Mouse (Mus musculus) brain, embryonic 14.5 days (tissue): ENCODE results near the gene 1810009A15Rik. TPM values are rescaled to one million over a fixed set of nuclear protein-coding genes. Genes with fewer than 3 reads are reported as not detected.
"Not testable (repeated sequence)": the region's sequence is repeated elsewhere in the genome, so short reads cannot be mapped to it uniquely, and the experiment has no call there.

ENCODE experiments used
- DNase-seq: peaks from one replicate; pipeline ENCODE4 v3.0.0-alpha.2; 2011; ENCODE audit warnings: low read depth
- CTCF ChIP-seq: fragments of 200-500 bp; IDR thresholded peaks from 2 replicates; pipeline ENCODE4 v1.5.1; 2012; ENCODE audit warnings: inconsistent platforms, mild to moderate bottlenecking, moderate library complexity, borderline replicate concordance; ENCODE audit not compliant: insufficient read depth, insufficient read length; ENCODE audit errors: extremely low read depth
- POLR2A ChIP-seq: fragments of 200-500 bp; IDR thresholded peaks from 2 replicates; pipeline ENCODE4 v1.6.1; 2012; ENCODE audit warnings: mild to moderate bottlenecking, inconsistent platforms, borderline replicate concordance; ENCODE audit not compliant: poor library complexity, insufficient read depth, insufficient read length, severe bottlenecking; ENCODE audit errors: extremely low read depth
- polyA plus RNA-seq: library from polyadenylated mRNA; depleted of rRNA; stranded (reverse); fragments of >200 nt; gene quantifications from 2 replicates; pipeline ENCODE4 v1.2.3, GENCODE M21; 2012

The 1810009A15Rik gene
- polyA plus RNA-seq, 1 experiment, result 43.0 TPM

DNA sequence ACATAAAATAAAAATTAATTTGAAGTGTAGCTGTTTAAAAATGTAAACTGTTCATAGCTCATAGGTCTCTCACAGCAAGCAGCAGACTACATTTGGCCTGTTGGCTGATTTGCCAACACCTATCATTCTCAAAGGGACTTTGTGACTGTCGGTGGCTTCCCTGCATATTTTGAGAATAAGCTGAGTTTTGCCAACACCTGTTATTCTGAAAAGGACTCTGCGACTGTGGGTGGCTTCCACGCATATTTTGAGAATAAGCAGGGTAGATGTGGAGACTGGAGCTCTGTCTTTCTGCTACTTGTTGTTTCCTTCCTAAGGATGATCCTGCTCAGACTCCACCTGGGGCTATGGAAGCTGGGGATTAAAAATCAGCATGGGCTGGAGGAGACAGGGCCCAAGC, 35.5 kb upstream of the 1810009A15Rik start:
- no peak for DNase-seq
- TF ChIP-seq POLR2A, result no peak
- no peak for TF ChIP-seq CTCF

DNA sequence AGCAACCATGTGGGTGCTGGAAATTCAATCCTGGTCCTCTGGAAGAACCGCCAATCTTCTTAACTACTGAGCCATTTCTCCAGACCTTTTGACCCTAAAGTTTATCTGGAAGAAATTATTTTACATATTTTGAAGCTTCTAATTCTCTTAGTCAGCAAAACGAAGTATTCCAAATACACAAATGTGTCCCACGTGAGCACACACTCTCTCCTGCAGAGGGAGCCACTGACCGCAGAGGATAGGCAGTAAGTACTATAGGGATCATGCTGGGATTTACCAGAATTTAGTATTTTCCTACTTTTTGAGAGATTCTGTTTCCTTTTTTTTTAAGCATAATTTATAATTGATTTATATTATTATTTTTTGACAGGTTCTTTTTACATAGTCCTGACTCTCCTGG, 31.0 kb upstream of the 1810009A15Rik start:
- peak; percentile 58 for DNase-seq
- no peak for TF ChIP-seq POLR2A
- peak; percentile 60; the same call in 1 of the 2 replicates for TF ChIP-seq CTCF

DNA sequence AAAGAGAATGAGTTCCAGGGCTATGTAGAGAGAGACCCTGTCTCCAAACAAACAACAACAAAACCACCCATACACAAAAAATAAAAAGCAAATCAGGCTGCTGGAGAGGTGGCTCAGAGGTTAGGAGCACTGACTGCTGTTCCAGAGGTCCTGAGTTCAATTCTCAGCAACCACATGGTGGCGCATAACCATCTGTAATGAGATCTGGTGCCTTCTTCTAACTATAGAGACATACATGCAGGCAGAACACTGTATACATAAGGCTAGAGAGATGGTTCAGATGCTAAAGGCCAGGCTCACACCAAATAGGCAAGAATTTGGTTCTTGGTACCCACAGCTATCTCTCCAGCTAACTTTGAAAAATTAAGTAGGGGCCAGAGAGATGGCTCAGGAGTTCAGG, 29.6 kb upstream of the 1810009A15Rik start:
- peak; percentile 39 for DNase-seq
- TF ChIP-seq CTCF (peak; percentile 29; the same call in 1 of the 2 replicates), POLR2A (no peak)

DNA sequence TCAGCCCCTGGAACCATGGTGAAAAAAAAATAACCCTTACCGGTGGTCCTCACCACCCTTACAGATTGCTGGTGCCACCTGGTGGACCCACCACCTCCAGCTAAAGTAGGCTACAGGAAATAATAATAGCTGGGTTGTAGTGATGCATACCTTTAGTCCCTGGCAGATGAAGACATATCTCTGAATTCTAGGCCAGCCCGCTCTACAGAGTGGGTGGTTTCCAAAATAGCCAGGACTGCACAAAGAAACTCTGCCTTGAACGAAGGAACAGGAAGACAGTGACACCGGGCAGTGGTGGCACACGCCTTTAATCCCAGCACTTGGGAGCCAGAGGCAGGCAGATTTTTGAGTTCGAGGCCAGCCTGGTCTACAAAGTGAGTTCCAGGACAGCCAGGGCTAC, 24.4 kb upstream of the 1810009A15Rik start:
- DNase-seq, result no peak
- TF ChIP-seq CTCF (no peak), POLR2A (no peak)

DNA sequence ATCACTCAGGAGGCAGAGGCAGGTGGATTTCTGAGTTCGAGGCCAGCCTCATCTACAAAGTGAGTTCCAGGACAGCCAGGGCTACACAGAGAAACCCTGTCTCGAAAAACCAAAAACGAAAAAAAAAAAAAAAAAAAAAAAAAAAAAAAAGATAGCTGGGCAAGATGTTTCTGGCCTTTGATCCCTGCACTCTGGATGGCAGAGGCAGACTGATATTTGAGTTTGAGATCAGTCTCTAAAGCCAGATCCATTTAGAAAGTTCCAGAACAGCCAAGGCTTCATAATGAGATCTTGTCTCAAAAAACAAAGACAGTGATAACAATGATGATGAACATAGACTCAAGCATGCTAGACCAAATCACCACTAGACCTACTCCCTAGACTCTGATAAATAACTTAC, 18.3 kb upstream of the 1810009A15Rik start:
- not testable (repeated sequence) for DNase-seq

DNA sequence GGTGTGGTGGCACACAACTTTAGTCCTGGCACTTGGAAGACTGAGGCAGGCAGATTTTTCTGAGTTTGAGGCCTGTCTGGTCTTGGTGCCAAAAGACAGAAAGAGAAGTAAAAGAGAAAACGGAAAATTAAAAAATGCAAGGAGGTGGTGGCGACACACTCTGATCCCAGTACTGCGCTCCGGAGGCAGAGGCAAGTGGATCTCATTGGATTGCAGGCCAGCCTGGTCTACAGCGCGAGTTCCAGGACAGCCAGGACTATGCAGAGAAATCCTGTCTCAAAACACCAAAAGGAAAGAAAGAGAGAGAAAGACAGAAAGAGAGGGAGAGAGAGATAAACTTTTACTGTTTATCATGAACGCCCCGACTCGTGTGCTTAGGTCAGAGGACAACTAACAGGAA, 17.8 kb upstream of the 1810009A15Rik start:
- no peak for DNase-seq
- no peak for TF ChIP-seq POLR2A
- no peak for TF ChIP-seq CTCF

DNA sequence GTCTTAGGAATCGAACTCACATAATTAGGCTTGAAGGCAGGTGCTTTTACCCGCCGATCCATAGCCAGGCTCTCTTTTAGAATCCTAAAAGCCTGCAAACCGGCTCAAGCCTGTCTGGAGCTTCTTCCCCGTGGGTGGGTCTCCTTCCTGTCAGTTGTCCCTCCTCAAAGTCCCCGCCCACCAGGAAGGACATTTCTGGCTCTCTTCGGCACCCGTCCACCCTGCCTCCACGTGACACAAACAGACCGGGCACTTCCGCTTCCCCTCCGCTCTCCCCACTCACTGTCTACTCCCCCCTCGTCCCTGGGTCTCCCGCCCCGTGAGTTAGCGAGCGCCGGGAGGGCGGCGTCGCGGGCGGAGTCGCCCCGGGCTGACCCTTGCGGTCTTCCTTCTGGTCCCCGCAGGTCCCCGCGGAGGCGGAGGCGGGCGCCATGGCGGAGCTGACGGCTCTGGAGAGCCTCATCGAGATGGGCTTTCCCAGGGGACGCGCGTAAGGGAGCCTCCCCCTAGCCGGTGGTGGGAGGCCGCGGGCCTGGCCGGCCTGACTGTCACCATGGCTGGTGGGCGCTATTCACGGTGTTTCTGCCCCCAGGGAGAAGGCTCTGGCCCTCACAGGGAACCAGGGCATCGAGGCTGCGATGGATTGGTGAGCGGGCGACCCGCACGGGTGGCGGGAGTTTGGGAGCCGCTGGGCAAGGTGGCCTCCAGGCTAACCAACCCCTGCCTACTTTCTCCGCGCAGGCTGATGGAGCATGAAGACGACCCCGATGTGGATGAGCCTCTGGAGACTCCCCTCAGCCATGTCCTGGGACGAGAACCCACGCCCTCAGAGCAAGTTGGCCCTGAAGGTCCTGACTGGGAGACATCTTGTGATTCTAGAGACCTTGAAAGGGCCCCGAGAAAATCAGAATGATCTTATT, 17.1 kb upstream of the 1810009A15Rik start, which contains the start of gene Ubxn1:
Ubxn1 (plus strand) TSS at position 230 of the 920 bp plus-strand sequence.
- TF ChIP-seq POLR2A (no peak; the same call in 1 of the 2 replicates), CTCF (no peak)
- DNase-seq, result peak; percentile 99

DNA sequence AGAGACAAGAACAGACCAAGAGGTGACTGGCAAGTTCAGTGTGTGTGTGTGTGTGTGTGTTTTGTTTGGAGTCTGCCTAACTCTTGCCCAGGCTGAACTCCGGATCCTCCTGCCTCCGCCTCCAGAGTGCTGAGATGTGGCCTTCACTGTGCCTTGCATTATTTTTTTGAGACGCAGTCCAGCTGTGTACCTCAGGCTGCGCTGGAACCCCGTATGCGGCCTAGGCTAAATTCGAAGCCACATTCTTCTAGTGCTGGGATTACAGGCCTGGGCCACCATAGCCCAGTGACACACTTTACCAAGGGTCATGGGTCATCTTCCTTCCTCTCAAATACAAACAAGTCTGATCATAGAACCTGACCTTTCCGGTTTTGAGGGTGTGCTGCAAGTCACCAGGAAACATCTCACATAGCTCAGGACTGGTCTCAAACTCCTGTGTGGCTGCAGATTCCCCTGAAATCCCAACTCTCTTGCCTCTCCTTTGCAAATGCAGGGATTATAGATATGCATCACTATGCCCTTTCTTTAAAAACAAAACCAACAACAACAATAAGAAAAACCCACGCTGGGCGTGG, 16.3 kb upstream of the 1810009A15Rik start:
- no peak for DNase-seq

DNA sequence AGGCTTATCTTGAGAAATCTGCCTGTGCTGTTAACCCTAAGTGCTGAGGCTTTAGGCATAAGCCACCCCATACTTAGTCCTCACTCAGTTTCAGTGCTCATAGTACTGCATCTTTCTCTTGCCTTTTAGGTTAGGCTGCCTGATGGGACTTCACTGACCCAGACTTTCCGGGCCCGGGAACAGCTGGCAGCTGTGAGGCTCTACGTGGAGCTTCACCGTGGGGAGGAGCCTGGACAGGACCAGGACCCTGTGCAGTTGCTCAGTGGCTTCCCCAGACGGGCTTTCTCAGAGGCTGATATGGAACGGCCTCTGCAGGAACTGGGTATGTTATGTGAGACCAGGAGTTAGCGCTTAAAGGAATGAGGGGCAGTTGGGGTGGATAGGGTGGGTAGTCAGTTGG, 13.6 kb upstream of the 1810009A15Rik start:
- no peak for DNase-seq
- TF ChIP-seq CTCF, result no peak
- TF ChIP-seq POLR2A, result no peak

More for the DNA sequence above, 16.3 kb upstream of the 1810009A15Rik start:
- TF ChIP-seq POLR2A, result no peak
- TF ChIP-seq CTCF, result no peak

DNA sequence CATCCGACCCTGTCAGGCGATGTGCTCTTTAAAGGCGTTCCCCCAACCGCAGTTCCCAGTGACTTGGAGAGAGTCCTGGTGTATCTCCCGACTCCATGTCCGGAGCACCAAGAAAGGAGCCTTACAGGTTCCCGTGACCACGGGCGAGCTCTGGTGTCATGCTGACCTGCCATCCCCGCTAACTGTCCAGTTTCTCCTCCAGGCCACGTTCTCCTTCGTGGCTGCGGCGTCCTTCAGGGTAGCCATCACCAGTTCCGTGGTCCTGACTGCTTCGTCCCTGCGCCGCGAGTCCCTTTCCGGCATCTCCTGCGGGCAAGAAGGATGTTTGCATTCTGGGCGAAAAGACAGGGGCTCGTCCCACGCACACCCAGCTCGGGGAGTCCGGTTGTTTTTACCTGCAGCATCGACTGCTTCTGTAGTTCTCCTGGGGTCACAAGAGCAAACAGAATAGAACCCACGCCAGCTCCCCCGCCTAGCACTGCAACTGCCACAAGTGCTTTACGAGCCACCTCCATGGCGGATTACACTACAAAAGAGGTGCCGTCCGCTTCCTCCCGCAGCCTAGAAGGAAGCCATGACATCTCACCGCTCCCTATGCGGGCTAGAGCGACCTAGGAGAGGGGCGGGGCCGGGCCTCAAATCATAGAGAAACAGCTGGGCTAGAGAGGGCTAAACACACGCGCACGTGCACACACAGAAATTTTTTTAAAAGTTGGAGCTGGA, 8.2 kb upstream of the 1810009A15Rik start, which contains the start of gene Uqcc3:
Uqcc3 (minus strand) TSS at position 613 of the 723 bp plus-strand sequence.
- peak; percentile 96 for DNase-seq
- TF ChIP-seq CTCF (no peak), POLR2A (peak; percentile 56; the same call in 1 of the 2 replicates)

DNA sequence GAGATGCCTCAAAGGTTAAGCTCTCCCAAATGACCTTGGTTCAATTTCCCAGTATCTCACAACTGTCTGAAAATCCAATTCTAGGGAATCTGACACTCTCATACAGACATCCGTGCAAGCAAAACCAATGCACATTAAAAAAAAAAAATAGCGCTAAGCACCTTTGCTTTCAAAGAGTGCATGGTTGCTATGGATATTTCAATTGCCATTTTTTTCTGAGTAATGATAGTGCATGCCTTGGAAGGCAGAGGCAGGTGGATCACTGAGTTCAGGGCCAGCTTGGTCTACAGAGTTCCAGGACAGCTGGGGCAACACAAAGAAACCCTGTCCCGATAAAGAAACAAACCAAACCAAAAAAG, 7.6 kb upstream of the 1810009A15Rik start:
- TF ChIP-seq POLR2A (no peak), CTCF (no peak)
- DNase-seq, result no peak

DNA sequence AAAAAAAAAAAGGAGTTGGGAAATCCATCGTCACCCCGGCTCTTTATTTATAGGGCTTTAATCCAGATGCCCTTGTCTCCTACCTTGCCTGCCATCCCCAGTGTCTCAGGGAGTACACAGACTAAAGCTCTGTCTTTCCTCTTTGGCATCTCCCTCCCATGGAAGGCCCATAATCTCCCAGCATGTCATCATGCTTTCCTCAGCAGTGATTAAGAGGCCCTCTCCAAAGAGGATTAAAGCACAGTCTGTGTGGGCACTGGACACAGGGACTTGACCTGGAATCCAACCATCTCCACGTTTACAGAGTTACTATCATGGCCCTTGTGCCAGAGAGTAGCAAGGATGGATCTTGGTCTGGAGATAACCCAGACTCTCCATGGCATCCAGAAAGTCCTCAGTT, 5.0 kb upstream of the 1810009A15Rik start, which contains the start of the genes Lbhd1 and Gm49403:
Lbhd1 (plus strand) TSS at position 117 of the 400 bp plus-strand sequence.
Gm49403 (plus strand) TSS at position 315 of the 400 bp plus-strand sequence.
- DNase-seq, result no peak
- TF ChIP-seq CTCF, result no peak
- TF ChIP-seq POLR2A, result no peak
